Mouse (Mus musculus) frontal cortex, adult (tissue): Measurements from ENCODE around the gene Cfap97d2.
A peak's percentile ranks its signal among the peaks of the same experiment; 100 is the strongest.

Experiments used
- ATAC-seq: cut with Nextera tagmentation; 2 replicates; pipeline ENCODE4 v1.9.2; 2017; ENCODE audit warnings: mild to moderate bottlenecking, moderate library complexity, mixed read lengths; ENCODE audit not compliant: low TSS enrichment

Cfap97d2 gene

GRCm38 (mm10) chr8:13687101-13687717 is 18.5 kb upstream of the Cfap97d2 start:
- ATAC-seq = no peak

GRCm38 (mm10) chr8:13687941-13688340 is 17.7 kb upstream of the Cfap97d2 start:
- ATAC-seq = no peak

GRCm38 (mm10) chr8:13688461-13688860 is 17.2 kb upstream of the Cfap97d2 start:
- ATAC-seq = peak; percentile 31; the same call in 1 of the 2 replicates

- ATAC-seq = no peak
These were observed 16.4 kb upstream of the Cfap97d2 start for GRCm38 (mm10) chr8:13689331-13689730.

DNA sequence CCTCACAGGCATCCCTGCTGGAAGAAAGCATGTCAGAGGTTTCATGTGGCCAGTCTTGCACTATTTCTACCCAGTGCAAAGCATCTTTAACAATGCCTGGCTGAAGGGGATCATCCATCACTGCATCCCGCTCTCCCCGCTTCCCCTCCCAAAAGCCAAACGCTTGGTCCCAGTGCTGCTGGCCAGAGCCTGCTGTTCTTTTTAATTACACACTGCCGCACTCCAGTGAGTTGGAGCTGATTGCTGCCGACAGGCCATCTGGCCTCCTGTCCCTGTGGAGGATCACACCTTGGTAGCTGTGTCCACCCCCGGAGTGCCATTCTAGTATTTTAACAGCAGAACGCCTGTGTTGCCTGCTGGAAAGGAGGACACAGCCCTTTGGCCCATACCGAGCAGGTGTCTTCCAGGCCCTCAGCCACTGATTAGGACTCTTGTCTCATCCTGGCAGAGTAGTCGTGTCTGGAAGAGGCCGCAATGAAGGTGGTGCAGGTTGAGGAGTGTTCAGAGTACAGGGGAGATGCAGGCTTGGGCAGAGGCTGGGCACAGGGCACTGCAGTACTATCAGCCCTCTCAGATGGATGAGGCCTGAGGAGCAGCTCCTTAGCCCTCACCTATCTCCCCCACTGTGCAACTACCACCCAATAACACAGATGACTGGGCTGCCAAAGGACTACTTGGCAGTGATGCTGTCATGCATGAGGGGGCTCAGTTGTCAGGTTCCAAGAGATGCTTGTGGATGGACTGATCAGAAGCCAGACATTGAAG is 13.2 kb upstream of the Cfap97d2 start:
- no peak for ATAC-seq

DNA sequence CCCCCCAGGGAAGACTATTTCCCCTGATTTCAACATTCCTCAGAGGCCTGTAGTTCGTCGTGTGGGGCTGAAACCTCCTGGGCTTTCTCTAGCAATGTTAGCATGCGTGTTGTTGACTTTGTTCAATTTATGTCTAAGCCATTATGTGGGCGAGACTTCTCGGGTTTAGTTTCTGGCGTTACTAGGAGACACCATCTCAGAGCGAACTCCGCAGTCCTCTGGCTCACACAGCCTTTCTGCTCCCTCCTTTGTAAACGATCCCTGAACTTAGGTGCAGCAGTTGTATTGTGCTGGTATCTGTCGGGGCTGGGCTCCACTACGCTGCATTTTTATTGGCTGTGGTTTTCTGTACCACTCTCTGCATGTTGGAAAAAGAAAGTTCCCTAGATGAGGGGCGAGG is 11.0 kb upstream of the Cfap97d2 start:
- ATAC-seq = 0 out of 2 replicates have a peak, but pooled peaks have one; percentile 20

- ATAC-seq = peak; percentile 19; the same call in 1 of the 2 replicates
These were observed 10.4 kb upstream of the Cfap97d2 start for GRCm38 (mm10) chr8:13695203-13695867.

DNA sequence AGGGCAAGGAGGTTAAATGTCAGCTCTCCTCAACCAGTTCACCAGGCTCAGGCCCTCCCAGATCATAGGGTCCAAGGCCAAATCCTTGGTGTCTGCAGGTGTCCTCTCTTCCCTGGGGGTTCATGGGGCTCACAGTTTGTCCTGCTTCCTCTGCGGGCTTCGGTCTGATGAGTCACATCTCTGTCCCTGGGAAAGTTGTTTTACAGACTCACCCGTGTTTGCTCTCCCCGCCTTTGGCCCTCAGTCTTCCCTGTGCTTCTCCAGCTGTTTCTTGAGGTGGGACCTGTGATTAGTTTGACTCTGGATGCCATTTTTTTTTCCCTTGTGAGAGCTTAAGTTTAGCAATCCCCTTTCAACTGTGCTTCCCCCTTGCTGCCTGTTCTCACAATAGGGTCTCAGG is 9.5 kb upstream of the Cfap97d2 start:
- ATAC-seq = no peak

- no peak for ATAC-seq
These were observed 8.5 kb upstream of the Cfap97d2 start for GRCm38 (mm10) chr8:13697196-13697595.

DNA sequence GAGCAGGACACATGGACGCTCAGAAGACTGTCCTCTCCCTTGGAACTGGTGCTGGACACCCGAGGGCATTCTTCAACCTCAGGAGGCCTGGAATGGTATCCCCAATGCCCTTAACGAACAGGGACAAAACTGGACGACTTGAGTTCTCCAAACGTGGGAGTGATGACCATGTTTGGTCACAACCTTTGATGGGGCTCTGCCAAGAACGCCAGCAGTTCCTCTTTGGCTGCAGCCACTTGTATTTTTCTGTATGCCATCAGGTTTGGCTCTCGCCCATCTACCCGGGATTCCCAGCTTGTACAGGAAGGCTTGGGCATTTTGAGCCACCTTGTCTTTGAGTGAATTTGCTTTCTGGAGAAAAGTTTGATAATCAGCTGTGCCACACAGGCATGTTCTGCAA is 8.0 kb upstream of the Cfap97d2 start:
- no peak for ATAC-seq

DNA sequence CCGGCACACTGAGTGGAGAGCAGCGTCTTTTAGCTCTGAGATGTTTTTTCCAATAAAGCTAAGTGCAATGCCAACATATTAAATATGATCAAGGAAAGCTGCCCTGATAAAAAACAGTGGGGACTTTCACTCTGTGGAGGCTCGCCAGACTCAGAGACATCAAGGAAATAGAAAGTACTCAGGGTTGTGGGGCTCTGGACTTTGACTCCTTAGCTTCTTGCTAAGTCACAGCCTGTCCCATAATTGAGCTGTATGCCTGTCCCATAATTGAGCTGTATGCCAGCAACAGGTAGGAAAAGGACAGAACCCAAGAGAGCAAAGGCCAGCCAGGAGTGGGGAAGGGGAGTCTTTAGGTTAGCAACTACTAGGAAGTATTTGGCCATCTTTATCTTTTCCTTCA is 7.4 kb upstream of the Cfap97d2 start:
- ATAC-seq = no peak

DNA sequence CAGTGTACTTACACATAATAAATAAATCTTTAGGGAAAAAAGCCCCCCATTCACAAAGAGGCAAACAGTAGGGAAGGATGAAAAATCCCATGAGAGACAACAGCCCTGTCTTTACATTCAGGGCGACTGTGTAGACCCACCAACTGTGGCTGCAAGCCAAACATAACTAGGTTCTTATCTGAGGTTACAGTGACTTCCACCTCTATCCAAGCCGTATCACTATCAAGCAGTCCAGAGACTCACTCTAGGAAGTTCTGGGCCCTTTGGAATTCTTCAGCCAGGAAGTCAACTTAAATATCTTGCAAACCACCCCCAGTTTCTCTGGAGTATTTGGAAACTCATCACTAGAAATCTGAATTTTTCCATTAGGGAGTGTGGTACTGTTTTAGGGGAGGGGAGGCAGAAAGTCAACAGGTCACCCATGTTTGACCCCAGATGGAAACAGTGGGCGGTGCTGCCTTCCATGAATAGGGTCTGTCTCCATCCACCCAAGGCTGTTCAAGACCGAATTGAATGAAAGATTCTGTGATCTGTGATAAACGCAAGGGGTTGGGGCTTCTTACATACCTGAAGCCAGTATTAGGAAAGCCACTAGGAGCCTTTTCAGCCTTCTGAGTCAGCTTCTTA is 6.3 kb upstream of the Cfap97d2 start:
- ATAC-seq = no peak

GRCm38 (mm10) chr8:13702755-13703154 is 2.9 kb upstream of the Cfap97d2 start:
- ATAC-seq = no peak

DNA sequence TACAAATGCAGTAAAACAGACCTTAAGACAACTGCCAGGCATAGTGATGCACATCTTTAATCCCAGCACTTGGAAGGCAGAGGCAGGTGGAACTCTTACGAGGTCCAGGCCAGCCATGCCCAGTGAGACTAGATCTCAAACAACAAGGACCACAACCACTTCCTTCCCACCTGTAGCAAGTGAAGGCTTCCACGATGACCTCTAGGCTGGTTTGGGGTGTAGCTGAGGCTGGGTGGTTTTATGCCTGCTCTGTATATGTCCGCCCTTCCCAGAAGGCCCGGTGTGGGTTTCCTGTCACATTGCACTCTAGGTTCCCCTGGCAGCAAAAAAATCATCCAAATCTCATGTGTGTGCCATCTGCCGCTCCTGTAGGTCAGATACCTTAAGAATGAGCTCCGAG is 1.9 kb upstream of the Cfap97d2 start:
- no peak for ATAC-seq

- ATAC-seq = no peak
These were observed 1.4 kb upstream of the Cfap97d2 start for GRCm38 (mm10) chr8:13704301-13704700.

DNA sequence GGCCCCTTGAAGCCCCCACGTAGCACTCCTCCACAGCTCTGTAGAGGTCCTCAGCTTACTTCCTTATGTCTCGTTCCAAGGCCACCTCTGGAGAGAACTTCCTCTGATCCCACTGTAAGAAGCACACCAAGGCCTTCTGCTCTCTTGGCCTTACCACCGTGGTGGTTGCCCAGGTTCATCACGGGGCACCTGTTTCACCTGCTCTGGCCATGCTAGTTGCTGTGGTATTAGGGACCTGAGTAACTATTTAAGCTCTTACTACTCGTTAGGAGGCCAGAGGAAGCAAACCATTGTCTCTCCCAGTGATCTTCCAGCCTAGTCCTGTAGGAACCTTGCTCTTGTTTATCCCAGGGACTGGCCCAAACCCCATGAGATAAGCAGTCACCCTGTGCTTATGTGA is 1.2 kb downstream of the Cfap97d2 start:
- ATAC-seq = no peak

DNA sequence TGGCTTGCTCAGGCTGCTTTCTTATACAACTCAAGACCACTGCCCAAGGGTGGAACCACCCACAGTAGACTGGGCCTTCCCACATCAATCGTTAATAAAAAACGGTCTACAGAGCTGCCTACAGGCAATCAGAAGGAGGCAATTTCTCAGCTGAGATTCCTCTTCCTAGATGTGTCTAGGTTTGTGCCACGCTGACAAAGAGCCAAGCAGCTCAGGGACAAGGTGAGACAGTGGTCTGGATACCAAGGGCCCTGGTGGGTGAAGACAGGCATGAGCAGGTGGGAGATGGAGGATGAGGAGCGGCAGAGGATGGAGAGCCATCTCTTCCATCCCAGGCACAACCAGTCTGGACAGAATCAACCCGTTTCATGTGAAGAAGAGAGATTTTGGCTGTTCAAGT is 2.8 kb downstream of the Cfap97d2 start:
- ATAC-seq = no peak

- no peak for ATAC-seq
These were observed 13.3 kb downstream of the Cfap97d2 start for GRCm38 (mm10) chr8:13718980-13719379.

DNA sequence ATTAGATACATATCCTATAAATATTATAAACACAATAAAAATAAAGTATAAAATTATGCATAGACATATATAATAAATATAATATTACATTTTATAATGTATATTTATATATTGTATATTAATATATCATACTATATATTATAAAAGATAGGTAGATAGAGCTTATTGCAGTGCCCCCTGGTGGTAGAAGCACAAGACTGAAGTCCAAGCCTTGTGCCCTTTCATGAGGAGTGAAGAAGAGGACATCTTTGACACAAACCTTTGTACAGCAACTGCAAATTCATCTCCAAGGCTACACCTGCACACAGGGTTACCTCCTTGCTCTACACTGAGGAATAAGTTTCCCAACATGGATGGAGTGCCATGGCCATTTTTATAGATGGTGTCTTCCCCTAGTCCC is 20.0 kb downstream of the Cfap97d2 start:
- no peak for ATAC-seq

DNA sequence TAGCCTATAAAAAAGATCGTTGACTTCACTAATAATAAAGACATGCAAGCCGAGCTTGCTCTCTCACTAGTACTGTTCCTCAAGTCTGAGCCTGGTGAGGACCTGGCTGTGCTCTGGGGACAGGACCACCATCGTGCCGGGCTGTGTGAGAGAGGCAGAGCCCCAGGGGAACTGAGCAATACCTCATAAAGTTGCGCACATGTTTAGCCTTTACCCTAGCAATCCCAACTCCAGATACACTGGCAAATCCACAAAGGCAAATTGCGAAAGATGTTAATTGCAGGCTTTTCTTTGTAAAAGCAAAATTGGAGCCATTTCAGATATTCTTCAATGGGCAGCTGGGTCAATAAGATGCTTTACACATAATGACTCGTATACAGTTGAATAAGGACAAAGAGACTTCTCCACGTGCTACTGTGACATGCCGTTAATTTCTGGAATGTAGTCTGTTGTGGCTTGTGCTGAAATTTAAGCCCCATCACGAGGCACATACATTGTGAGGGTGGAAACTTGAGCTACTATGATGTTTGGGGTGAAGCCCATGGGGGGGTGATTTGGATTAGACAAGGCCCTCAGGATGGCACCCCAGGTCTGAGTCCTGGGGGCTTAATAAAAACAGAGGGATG is 21.9 kb downstream of the Cfap97d2 start:
- no peak for ATAC-seq

- peak; percentile 84 for ATAC-seq
These were observed 34.7 kb downstream of the Cfap97d2 start for GRCm38 (mm10) chr8:13740323-13740770.
